Mouse (Mus musculus) B cell, adult 2 months (primary cell): ENCODE measurements at regions not wholly inside any gene's neighbourhood (a gene's known extent, or its start where the extent isn't known, plus 50 kb on each side); places are given as distances from the start of the nearest gene placed in this dataset.

Experiments used
- DNase-seq, 2 experiments: peaks; one replicate each; pipeline ENCODE4 v3.0.0; 2022

GRCm38 (mm10) chr13:101955806-101956418 is 187.9 kb upstream of the Pik3r1 start:
- no peak for DNase-seq

DNA sequence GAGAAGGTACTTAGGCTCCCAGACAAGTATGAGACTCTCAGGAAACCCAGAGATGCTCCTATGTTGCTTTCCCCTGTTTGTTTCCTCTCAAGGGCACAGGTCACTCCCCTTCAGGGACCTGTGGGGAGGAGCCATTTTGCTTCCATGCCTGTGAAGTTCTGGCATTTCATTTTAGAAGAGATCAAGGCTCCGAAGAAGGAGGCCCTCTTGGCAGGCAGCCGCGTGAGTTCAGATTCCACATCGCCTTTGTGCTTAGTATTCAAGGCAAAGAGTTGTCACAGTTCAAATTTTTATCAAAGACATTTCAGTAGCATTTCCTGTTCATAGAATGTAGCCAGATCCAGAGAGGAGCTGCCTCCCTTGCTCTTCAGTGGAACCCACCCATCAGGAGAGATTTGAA is 189.8 kb upstream of the Pik3r1 start:
- no peak for DNase-seq

GRCm38 (mm10) chr13:101965537-101965936 is 197.5 kb upstream of the Pik3r1 start:
- DNase-seq, result no peak

DNA sequence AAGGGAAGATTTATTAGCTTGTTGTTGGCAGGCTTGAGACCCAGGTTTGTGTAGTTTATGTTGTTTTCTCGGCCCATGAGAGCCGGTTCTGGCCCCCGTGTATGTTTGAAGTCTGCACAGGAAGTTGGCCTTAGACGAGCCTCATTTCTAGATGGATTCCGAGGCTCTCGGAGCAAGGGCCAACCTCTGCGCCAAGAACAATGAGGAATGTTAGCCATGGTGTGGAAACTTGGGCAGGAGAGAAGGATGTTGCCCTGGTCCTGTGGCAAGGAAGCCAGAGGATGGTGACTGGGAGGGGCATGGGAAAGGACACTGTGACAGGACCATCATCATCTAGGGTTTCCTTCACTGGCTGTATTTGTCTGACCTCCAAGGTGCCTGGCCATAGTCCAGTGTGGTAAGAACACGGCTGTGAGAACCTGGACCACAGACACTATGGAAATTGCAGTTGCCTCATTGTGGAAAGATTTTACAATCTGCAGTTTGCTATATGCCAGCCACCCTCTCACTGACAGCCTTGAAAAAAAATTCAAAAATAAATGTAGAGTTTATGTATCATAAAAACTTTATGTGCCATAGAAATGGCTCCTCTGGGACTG is 198.9 kb upstream of the Pik3r1 start:
- DNase-seq, result no peak

- no peak for DNase-seq
Measured at GRCm38 (mm10) chr13:101967466-101967865, 199.4 kb upstream of the Pik3r1 start.

- DNase-seq, result no peak
Measured at GRCm38 (mm10) chr13:101976766-101977165, 208.7 kb upstream of the Pik3r1 start.

GRCm38 (mm10) chr13:101980171-101980835 is 212.3 kb upstream of the Pik3r1 start:
- DNase-seq, result no peak

GRCm38 (mm10) chr13:101988637-101989413 is 220.8 kb upstream of the Pik3r1 start:
- no peak for DNase-seq

GRCm38 (mm10) chr13:101991729-101992128 is 223.7 kb upstream of the Pik3r1 start:
- DNase-seq, result no peak

GRCm38 (mm10) chr13:101994779-101995178 is 226.8 kb upstream of the Pik3r1 start:
- DNase-seq, result no peak

DNA sequence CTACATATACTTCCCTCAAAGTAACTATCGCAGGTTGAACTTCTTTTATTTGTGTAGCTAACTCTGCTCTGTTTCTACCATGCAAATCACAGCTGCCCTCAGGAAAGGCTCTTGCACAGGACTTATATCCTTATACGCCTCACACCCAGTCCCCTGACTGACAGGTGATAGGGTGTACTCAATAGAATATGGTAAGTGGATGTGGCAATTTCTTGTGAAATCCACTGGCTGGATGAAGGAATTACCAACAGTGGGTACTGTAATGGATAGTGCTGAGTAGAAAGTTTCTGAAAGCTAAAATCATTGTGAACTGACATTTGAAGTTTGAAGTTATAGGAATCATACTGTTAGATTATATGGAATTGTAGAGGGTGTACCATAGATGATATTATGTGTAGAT is 227.5 kb upstream of the Pik3r1 start:
- no peak for DNase-seq

DNA sequence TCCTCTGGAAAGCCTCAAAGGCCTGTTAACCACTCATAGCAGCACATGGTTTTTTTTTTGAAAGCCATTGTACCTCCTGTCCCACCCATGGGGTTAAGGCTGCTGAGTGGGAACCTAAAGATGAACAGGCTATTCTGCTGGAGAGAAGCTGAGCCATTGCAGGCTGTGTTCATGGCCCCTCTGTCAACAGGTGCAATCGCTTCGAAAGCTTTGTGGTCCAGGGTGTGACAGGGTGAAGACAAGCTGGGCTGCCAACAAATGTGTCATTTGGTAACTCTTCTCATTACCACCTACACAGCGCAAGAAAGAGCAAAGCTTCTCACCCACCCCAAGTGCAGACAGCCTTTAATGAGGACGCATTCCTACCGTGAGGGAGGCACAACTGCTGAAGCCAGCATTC is 228.1 kb upstream of the Pik3r1 start:
- no peak for DNase-seq

DNA sequence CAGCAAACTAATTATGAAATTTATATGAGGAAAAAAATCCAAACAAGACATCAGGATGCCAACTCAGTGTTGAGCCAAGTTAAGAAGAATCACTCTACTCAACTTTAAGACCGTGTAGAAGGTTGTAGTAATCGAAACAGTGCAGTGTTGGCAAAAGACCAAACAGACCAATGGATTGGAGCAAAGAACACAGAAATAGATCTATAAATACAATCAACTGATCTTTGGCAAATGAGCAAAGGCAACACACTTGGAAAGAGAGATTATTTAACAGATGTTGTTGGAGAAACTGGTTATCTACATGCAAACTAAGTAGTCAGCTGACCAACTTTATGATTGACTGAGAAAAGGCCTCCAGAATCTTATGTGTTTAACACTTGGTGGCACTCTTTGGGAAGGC is 229.4 kb upstream of the Pik3r1 start:
- DNase-seq, result no peak

GRCm38 (mm10) chr13:102006565-102006964 is 238.5 kb upstream of the Pik3r1 start:
- no peak for DNase-seq

DNA sequence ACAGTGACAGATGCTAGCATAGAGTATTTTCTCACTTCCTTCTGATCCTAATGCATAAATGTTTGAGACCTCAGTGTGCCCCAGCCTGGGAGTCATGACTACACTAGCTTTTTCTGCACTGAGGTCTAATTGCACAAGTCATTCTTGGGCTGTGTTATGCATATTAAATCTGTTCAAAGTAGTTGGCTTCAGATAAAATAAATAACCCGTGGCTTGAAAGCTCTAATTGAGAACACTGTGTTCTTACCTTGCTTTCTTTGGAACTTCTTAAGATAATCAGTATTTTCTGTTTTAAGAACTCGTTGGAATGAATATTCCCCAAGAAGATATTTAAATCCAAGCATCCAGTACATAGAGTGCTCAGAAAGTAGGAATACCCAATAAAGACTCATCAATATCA is 243.9 kb upstream of the Pik3r1 start:
- no peak for DNase-seq

DNA sequence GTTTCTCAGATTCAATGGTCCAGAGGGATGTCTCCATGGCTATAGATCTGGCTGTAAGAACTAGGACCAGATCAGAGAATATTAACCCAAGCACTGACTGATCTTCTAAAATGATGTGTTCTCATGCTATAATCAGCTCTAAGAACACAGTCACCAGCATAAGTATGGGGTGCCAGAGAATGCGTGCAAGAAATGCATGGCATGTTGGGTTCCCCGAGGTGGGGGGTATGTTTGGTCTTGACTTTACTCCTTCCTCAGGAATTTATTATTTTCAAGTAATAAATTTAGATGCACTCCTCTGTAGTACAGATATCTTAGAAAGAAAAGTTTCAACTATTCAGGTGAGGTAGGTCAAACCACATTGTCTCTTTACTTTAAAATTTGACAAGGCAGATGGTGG is 246.5 kb upstream of the Pik3r1 start:
- DNase-seq, result no peak

DNA sequence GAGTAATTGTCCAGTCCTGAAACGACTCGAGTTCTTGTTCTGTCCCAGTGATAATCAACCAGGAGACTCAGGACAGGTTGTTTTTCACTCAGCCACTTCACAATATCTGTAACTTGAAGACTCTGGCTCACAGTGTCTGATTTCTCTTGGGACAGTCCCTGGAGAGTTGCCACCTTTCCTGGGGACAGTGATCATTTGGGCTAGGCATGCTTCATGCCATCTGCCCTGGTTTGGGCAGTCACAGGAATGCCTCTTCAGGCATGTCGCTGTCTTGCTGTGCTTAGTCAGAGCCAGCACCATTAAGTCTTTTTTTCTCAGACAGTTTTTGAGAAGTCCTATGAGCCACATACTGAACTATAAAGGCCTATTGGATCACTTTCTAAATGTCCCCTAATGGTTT is 246.9 kb upstream of the Pik3r1 start:
- DNase-seq, result no peak

- no peak for DNase-seq
Measured at GRCm38 (mm10) chr13:102016518-102016917, 248.5 kb upstream of the Pik3r1 start.

- no peak for DNase-seq
Measured at GRCm38 (mm10) chr13:102022273-102022672, 254.3 kb upstream of the Pik3r1 start.

DNA sequence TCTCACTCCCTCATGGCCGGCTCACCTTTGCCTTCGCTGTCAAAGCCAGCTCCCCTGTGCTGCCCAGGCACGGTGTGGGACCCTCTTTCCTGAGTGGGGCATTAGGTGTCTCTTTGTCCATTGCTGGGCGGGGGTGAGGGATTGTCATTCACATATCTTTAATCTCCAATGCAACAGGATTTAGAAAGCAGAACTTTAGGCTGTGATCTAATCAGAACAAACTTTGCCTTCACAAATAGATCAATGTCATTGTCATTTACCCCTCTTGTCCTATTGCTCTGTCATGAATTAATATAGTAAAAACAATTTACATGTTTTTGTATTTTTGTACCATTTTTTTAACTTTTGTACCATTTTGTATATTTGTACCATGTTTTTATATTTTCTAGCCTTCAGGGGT is 254.7 kb upstream of the Pik3r1 start:
- DNase-seq, result no peak

- no peak for DNase-seq
Measured at GRCm38 (mm10) chr13:102023624-102024023, 255.6 kb upstream of the Pik3r1 start.

GRCm38 (mm10) chr13:102025138-102025537 is 257.1 kb upstream of the Pik3r1 start:
- peak; percentile 7 to 14 for DNase-seq

- DNase-seq, result peak in 1 of 2 experiments; percentile 13
Measured at GRCm38 (mm10) chr13:102025547-102025946, 257.5 kb upstream of the Pik3r1 start.

DNA sequence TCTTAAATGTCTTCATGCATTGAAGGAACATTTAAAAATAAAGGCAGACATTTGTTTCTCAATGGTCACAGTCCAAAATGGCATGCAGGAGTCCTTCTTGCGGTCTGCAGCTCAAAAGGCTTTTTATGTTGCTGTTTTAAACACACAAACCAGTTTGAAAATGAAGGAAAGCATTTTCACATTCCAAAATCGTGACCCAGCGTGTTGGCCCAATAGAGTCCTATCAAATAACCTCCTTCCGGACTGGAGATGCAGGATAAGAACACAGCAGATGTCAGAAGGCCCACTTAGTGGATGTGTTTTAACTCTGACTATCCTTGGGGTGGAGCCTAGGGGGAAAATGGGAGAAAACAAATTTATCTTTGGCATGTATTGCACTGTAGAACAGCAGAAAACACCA is 263.4 kb upstream of the Pik3r1 start:
- DNase-seq, result no peak
